Mouse (Mus musculus) forebrain, postnatal 0 days (tissue): ENCODE data around the gene Pkd1l3. TPM values are rescaled to one million over a fixed set of nuclear protein-coding genes. Genes with fewer than 3 reads are reported as not detected.
A peak's percentile ranks its signal among the peaks of the same experiment; 100 is the strongest.

Source experiments
- ATAC-seq: fragments of 200-750 bp; cut with Nextera tagmentation; 2 replicates; pipeline ENCODE4 v1.8.0; 2017; ENCODE audit warnings: mild to moderate bottlenecking, moderate library complexity
- DNase-seq: peaks from one replicate; pipeline ENCODE4 v3.0.0-alpha.2; 2015
- H3K27ac ChIP-seq: fragments of 300-500 bp; sonication (generic); 2 replicates; pipeline ENCODE4 v1.5.1; 2014; ENCODE audit warnings: low read depth, mild to moderate bottlenecking, antibody characterized with exemption, low read length, moderate library complexity, mixed read lengths
- H3K27me3 ChIP-seq: fragments of 300-500 bp; sonication (generic); 2 replicates; pipeline ENCODE4 v1.6.1; 2014; ENCODE audit warnings: mild to moderate bottlenecking, low read length, mixed read lengths; ENCODE audit not compliant: insufficient read depth
- H3K36me3 ChIP-seq: fragments of 300-500 bp; sonication (generic); 2 replicates; pipeline ENCODE4 v1.6.1; 2014; ENCODE audit warnings: mild to moderate bottlenecking, moderate library complexity; ENCODE audit not compliant: insufficient read depth
- H3K4me1 ChIP-seq: fragments of 300-500 bp; sonication (generic); 2 replicates; pipeline ENCODE4 v1.6.1; 2014; ENCODE audit warnings: antibody characterized with exemption; ENCODE audit not compliant: insufficient read depth
- H3K4me2 ChIP-seq: fragments of 300-500 bp; sonication (generic); 2 replicates; pipeline ENCODE4 v1.6.1; 2014; ENCODE audit warnings: low read depth, mild to moderate bottlenecking, moderate library complexity
- H3K4me3 ChIP-seq: fragments of 300-500 bp; sonication (generic); 2 replicates; pipeline ENCODE4 v1.5.1; 2014; ENCODE audit warnings: low read depth, low read length, mixed read lengths
- H3K9ac ChIP-seq: fragments of 300-500 bp; sonication (generic); 2 replicates; pipeline ENCODE4 v1.6.1; 2014; ENCODE audit warnings: mild to moderate bottlenecking
- H3K9me3 ChIP-seq: fragments of 300-500 bp; sonication (generic); 2 replicates; pipeline ENCODE4 v1.6.1; 2016; ENCODE audit warnings: low read length
- CTCF ChIP-seq: sonication (generic); IDR thresholded peaks from 2 replicates; pipeline ENCODE4 v1.5.1; 2016; ENCODE audit warnings: antibody characterized with exemption, control low read depth, low read depth
- WGBS: fragments of 180-500 bp; shearing (Covaris S2); extraction: QIAGEN DNeasy Blood & Tissue Kit; methylation state at CpG from one replicate; pipeline ENCODE4 v1.1.7; 2014; 5-methylcytosine and 5-hydroxymethylcytosine counted together
- polyA plus RNA-seq: library from polyadenylated mRNA; unstranded; fragments of >200 nt; fragmentation: Nextera tagmentation; extraction: Ambion mirVana; gene quantifications from 2 replicates; pipeline ENCODE4 v1.2.1, GENCODE M21; 2015
- total RNA-seq: library from RNA; depleted of rRNA; stranded (reverse); fragments of >200 nt; gene quantifications from 2 replicates; pipeline ENCODE4 v1.2.3, GENCODE M21; 2014

The Pkd1l3 gene
- total and polyA plus RNA-seq, 2 experiments from 2014 or later: 0.21 to 0.24 TPM

- TF ChIP-seq CTCF: no peak
- Histone ChIP-seq H3K9me3 (no peaks in the 10 kb centered on the region), H3K27me3 (no peaks in the 10 kb centered on the region), H3K4me2 (no peak overlapping the region), H3K36me3 (peaks cover 88% of the 10 kb centered on the region), H3K4me1 (no peaks in the 10 kb centered on the region), H3K4me3 (no peak overlapping the region), H3K27ac (no peak overlapping the region), H3K9ac (no peak overlapping the region)
- 96% methylated on average over 9 of the region's 9 CpGs for WGBS
- no peak for DNase-seq
- ATAC-seq: no peak
Measured at GRCm38 (mm10) chr8:109675896-109676643, 61.8 kb downstream of the Pkd1l3 start.

GRCm38 (mm10) chr8:109681535-109681934 is 67.2 kb downstream of the Pkd1l3 start:
- no peaks in the 10 kb centered on the region for H3K27me3 ChIP-seq
- TF ChIP-seq CTCF: no peak
- 89% methylated on average over 3 of the region's 3 CpGs for WGBS
- no peaks in the 10 kb centered on the region for H3K4me1 ChIP-seq
- no peak overlapping the region for H3K27ac ChIP-seq
- no peak overlapping the region for H3K4me2 ChIP-seq
- no peak overlapping the region for H3K9ac ChIP-seq
- DNase-seq: no peak
- H3K4me3 ChIP-seq: no peak overlapping the region
- no peak for ATAC-seq
- H3K9me3 ChIP-seq: no peaks in the 10 kb centered on the region
- peaks cover 56% of the 10 kb centered on the region for H3K36me3 ChIP-seq

- H3K27me3 ChIP-seq: no peaks in the 10 kb centered on the region
- peaks cover 51% of the 10 kb centered on the region for H3K36me3 ChIP-seq
- no peak overlapping the region for H3K4me3 ChIP-seq
- TF ChIP-seq CTCF: no peak
- no peaks in the 10 kb centered on the region for H3K9me3 ChIP-seq
- H3K4me1 ChIP-seq: no peaks in the 10 kb centered on the region
- H3K27ac ChIP-seq: no peak overlapping the region
- WGBS: 93% methylated on average over 5 of the region's 5 CpGs
- ATAC-seq: no peak
- no peak for DNase-seq
- H3K4me2 ChIP-seq: no peak overlapping the region
- H3K9ac ChIP-seq: no peak overlapping the region
Measured at GRCm38 (mm10) chr8:109682120-109682519, 67.8 kb downstream of the Pkd1l3 start.

GRCm38 (mm10) chr8:109687248-109687647 is 72.9 kb downstream of the Pkd1l3 start:
- WGBS: 92% methylated on average over 5 of the region's 5 CpGs
- H3K36me3 ChIP-seq: peaks cover 5% of the 10 kb centered on the region
- H3K9ac ChIP-seq: no peak overlapping the region
- no peak overlapping the region for H3K4me2 ChIP-seq
- H3K27ac ChIP-seq: no peak overlapping the region
- no peaks in the 10 kb centered on the region for H3K9me3 ChIP-seq
- no peaks in the 10 kb centered on the region for H3K27me3 ChIP-seq
- TF ChIP-seq CTCF: no peak
- peaks cover 7% of the 10 kb centered on the region for H3K4me1 ChIP-seq
- no peak overlapping the region for H3K4me3 ChIP-seq
- no peak for ATAC-seq
- no peak for DNase-seq

- 37% methylated on average over 5 of the region's 5 CpGs for WGBS
- TF ChIP-seq CTCF: peak; percentile 46
- peak; percentile 30 for DNase-seq
- Histone ChIP-seq H3K4me3 (peak overlapping the region; percentile 92), H3K9ac (peak overlapping the region; percentile 99), H3K36me3 (no peaks in the 10 kb centered on the region), H3K27ac (no peak overlapping the region), H3K4me1 (peaks cover 7% of the 10 kb centered on the region), H3K9me3 (no peaks in the 10 kb centered on the region), H3K27me3 (no peaks in the 10 kb centered on the region), H3K4me2 (peak overlapping the region; percentile 58)
- ATAC-seq: no peak
Measured at GRCm38 (mm10) chr8:109691769-109692168, 77.5 kb downstream of the Pkd1l3 start.

- peaks cover 7% of the 10 kb centered on the region for H3K4me1 ChIP-seq
- H3K4me3 ChIP-seq: peak overlapping the region; percentile 92
- no peaks in the 10 kb centered on the region for H3K36me3 ChIP-seq
- peak overlapping the region; percentile 58 for H3K4me2 ChIP-seq
- H3K9me3 ChIP-seq: no peaks in the 10 kb centered on the region
- H3K9ac ChIP-seq: peak overlapping the region; percentile 99
- ATAC-seq (peak; percentile 53), DNase-seq (no peak)
- no peak for TF ChIP-seq CTCF
- WGBS: 4% methylated on average over 38 of the region's 38 CpGs
- H3K27ac ChIP-seq: peak overlapping the region; percentile 80
- no peaks in the 10 kb centered on the region for H3K27me3 ChIP-seq
Measured at GRCm38 (mm10) chr8:109692443-109693145, 78.3 kb downstream of the Pkd1l3 start.
